Comparison of ENCODE assay signal across 16 mouse cellular contexts in genomic region chr10:110154001-110154872, GRCm38 (mm10).
DNase-seq lines count a peak whose midpoint lies in the region; ATAC-seq and TF ChIP-seq lines count a peak whose summit lies in the region.
"Had no signal": no experiment of that assay in that cellular context is flagged by ENCODE, and none has a peak within 500 bp of the region (broad histone marks: within the 10 kb centered on the region; RNA-seq: fewer than 3 reads in every experiment).

No protein-coding gene starts in this region.

- H3K4me1 ChIP-seq in hindbrain, embryonic 13.5 days (replicated peaks), result peaks cover 27% of the 10 kb centered on the region
- H3K4me1 ChIP-seq in midbrain, embryonic 15.5 days, result peaks cover 19% of the 10 kb centered on the region

- TF ChIP-seq CTCF in brain, embryonic 14.5 days (IDR thresholded peaks at IDR 0.05; ENCODE audit: borderline replicate concordance, extremely low read depth, insufficient read depth, insufficient read length), result peak; percentile 26; the same call in 1 of the 2 replicates

- H3K27me3 ChIP-seq in hindbrain, embryonic 13.5 days, result no peaks in the 10 kb centered on the region
- no peaks in the 10 kb centered on the region for H3K27me3 ChIP-seq in midbrain, embryonic 15.5 days (replicated peaks)
- H3K27me3 ChIP-seq: heart, embryonic 15.5 days had no signal

- TF ChIP-seq POLR2A in brain, embryonic 14.5 days (IDR thresholded peaks at IDR 0.05; ENCODE audit: borderline replicate concordance, extremely low read depth, insufficient read depth, insufficient read length, poor library complexity, severe bottlenecking), result no peak

- no peak for DNase-seq in cerebellum, adult 11-12 months
- DNase-seq in brain, embryonic 14.5 days (ENCODE audit: low read depth), result peak; percentile 78
- no peak for DNase-seq in adrenal gland, postnatal 25 days
- no peak for DNase-seq in kidney, postnatal 14 days
- no peak for DNase-seq in thymus, postnatal 0 days (ENCODE audit: low spot score)
- DNase-seq: cerebellum, adult 11 months; gastrocnemius, adult 2 months; kidney, adult 2 months; kidney, postnatal 4 days; left cerebral cortex, postnatal 4 days; lung, adult 2 months; lung, postnatal 36 days had no signal

- H3K9me3 ChIP-seq in hindbrain, embryonic 13.5 days, result no peaks in the 10 kb centered on the region
- H3K9me3 ChIP-seq in midbrain, embryonic 15.5 days, result no peaks in the 10 kb centered on the region
- H3K9me3 ChIP-seq: heart, embryonic 15.5 days had no signal

- H3K4me3 ChIP-seq in hindbrain, embryonic 13.5 days, result no peak overlapping the region
- H3K4me3 ChIP-seq in midbrain, embryonic 15.5 days, result no peak overlapping the region
- H3K4me3 ChIP-seq: gastrocnemius, adult 2 months; heart, embryonic 15.5 days had no signal

- H3K36me3 ChIP-seq in hindbrain, embryonic 13.5 days, result no peaks in the 10 kb centered on the region
- no peaks in the 10 kb centered on the region for H3K36me3 ChIP-seq in midbrain, embryonic 15.5 days (replicated peaks)
- H3K36me3 ChIP-seq: heart, embryonic 15.5 days had no signal

- no peak overlapping the region for H3K4me2 ChIP-seq in hindbrain, embryonic 13.5 days
- H3K4me2 ChIP-seq in midbrain, embryonic 15.5 days, result no peak overlapping the region
- H3K4me2 ChIP-seq: heart, embryonic 15.5 days had no signal

- H3K9ac ChIP-seq in hindbrain, embryonic 13.5 days, result no peak overlapping the region
- H3K9ac ChIP-seq in midbrain, embryonic 15.5 days, result no peak overlapping the region
- H3K9ac ChIP-seq: heart, embryonic 15.5 days had no signal

- WGBS in hindbrain, embryonic 13.5 days, result 56% methylated on average over 6 of the region's 6 CpGs
- WGBS in midbrain, embryonic 15.5 days, result 42% methylated on average over 6 of the region's 6 CpGs

- H3K27ac ChIP-seq in hindbrain, embryonic 13.5 days, result peak overlapping the region; percentile 86
- H3K27ac ChIP-seq in midbrain, embryonic 15.5 days, result peak overlapping the region; percentile 74
- H3K27ac ChIP-seq: gastrocnemius, adult 2 months; heart, embryonic 15.5 days had no signal

- peak; percentile 24 for ATAC-seq in cerebellum, adult (ENCODE audit: insufficient number of reproducible peaks, low FRiP score, low TSS enrichment)
- ATAC-seq in hindbrain, embryonic 13.5 days (ENCODE audit: low FRiP score), result peak; percentile 88
- peak; percentile 79 for ATAC-seq in midbrain, embryonic 15.5 days (replicated peaks)

Comparison
In these comparisons a context has a peak if more than half of its experiments do, and no peak if none do; other contexts are left out.
1. ATAC-seq: peak in every context shown above with its lines; median percentile 88 in hindbrain, embryonic 13.5 days; 79 in midbrain, embryonic 15.5 days; 24 in cerebellum, adult.